Comparison of ENCODE assay signal across 32 mouse cellular contexts in genomic region chr1:161931817-161932216, GRCm38 (mm10). TPM values are rescaled to one million over a fixed set of nuclear protein-coding genes. Genes with fewer than 3 reads are reported as not detected.
DNase-seq lines count a peak whose midpoint lies in the region; ATAC-seq and TF ChIP-seq lines count a peak whose summit lies in the region.
"Had no signal": no experiment of that assay in that cellular context is flagged by ENCODE, and none has a peak within 500 bp of the region (broad histone marks: within the 10 kb centered on the region; RNA-seq: fewer than 3 reads in every experiment).

No protein-coding gene starts in this region.

- H3K27me3 ChIP-seq in forebrain, postnatal 0 days (ENCODE audit: insufficient read depth, low read length): no peaks in the 10 kb centered on the region
- no peaks in the 10 kb centered on the region; the same call in 1 of the 2 replicates for H3K27me3 ChIP-seq in forebrain, embryonic 13.5 days
- H3K27me3 ChIP-seq in neural tube, embryonic 14.5 days (ENCODE audit: control insufficient read depth, insufficient read depth, low read length): no peaks in the 10 kb centered on the region
- H3K27me3 ChIP-seq: embryonic facial prominence, embryonic 13.5 days; forebrain, embryonic 15.5 days had no signal

- no peak overlapping the region for H3K4me3 ChIP-seq in forebrain, postnatal 0 days (ENCODE audit: low read depth, low read length)
- H3K4me3 ChIP-seq in forebrain, embryonic 13.5 days: no peak overlapping the region
- peak overlapping the region; percentile 1; the same call in 1 of the 2 replicates for H3K4me3 ChIP-seq in layer of hippocampus, adult 2 months
- no peak overlapping the region for H3K4me3 ChIP-seq in neural tube, embryonic 14.5 days (ENCODE audit: low read depth, low read length)
- H3K4me3 ChIP-seq: embryonic facial prominence, embryonic 13.5 days; erythroblast, embryonic 14.5 days; forebrain, embryonic 15.5 days; heart, adult 2 months; myocyte had no signal

- ATAC-seq in forebrain, postnatal 0 days: no peak
- ATAC-seq in forebrain, embryonic 13.5 days: no peak
- peak; percentile 68; the same call in 1 of the 2 replicates for ATAC-seq in neural tube, embryonic 14.5 days (ENCODE audit: low read depth)
- ATAC-seq: forebrain, embryonic 15.5 days; inflammation-experienced regulatory T-cells, adult 6 months; liver, postnatal 0 days; lung, postnatal 0 days; midbrain, embryonic 16.5 days had no signal

- H3K9ac ChIP-seq in forebrain, postnatal 0 days: no peak overlapping the region
- H3K9ac ChIP-seq in forebrain, embryonic 13.5 days: no peak overlapping the region
- no peak overlapping the region for H3K9ac ChIP-seq in neural tube, embryonic 14.5 days (replicated peaks; ENCODE audit: low read depth, low read length)
- H3K9ac ChIP-seq: embryonic facial prominence, embryonic 13.5 days; forebrain, embryonic 15.5 days; liver, postnatal 0 days had no signal

- 75% methylated on average over 10 of the region's 10 CpGs for WGBS in forebrain, postnatal 0 days
- WGBS in forebrain, embryonic 13.5 days: 81% methylated on average over 10 of the region's 10 CpGs
- WGBS in neural tube, embryonic 14.5 days: 52% methylated on average over 10 of the region's 10 CpGs

- H3K36me3 ChIP-seq in forebrain, postnatal 0 days (ENCODE audit: insufficient read depth): no peaks in the 10 kb centered on the region
- no peaks in the 10 kb centered on the region for H3K36me3 ChIP-seq in forebrain, embryonic 13.5 days (ENCODE audit: poor library complexity, severe bottlenecking)
- H3K36me3 ChIP-seq in neural tube, embryonic 14.5 days (ENCODE audit: control insufficient read depth, insufficient read depth, low read length): no peaks in the 10 kb centered on the region
- H3K36me3 ChIP-seq: embryonic facial prominence, embryonic 13.5 days; forebrain, embryonic 15.5 days had no signal

- no peak overlapping the region for H3K27ac ChIP-seq in forebrain, postnatal 0 days (ENCODE audit: low read depth, low read length)
- H3K27ac ChIP-seq in forebrain, embryonic 13.5 days: no peak overlapping the region
- H3K27ac ChIP-seq in layer of hippocampus, adult 2 months: no peak overlapping the region
- H3K27ac ChIP-seq in neural tube, embryonic 14.5 days (ENCODE audit: low read depth, low read length): peak overlapping the region; percentile 34; the same call in 1 of the 2 replicates
- H3K27ac ChIP-seq: embryonic facial prominence, embryonic 13.5 days; forebrain, embryonic 15.5 days; heart, adult 2 months; macrophage had no signal

- no peaks in the 10 kb centered on the region for H3K9me3 ChIP-seq in forebrain, postnatal 0 days (ENCODE audit: low read length)
- no peaks in the 10 kb centered on the region for H3K9me3 ChIP-seq in forebrain, embryonic 13.5 days (replicated peaks)
- no peaks in the 10 kb centered on the region for H3K9me3 ChIP-seq in neural tube, embryonic 14.5 days (ENCODE audit: control insufficient read depth, low read length)
- H3K9me3 ChIP-seq: embryonic facial prominence, embryonic 13.5 days; forebrain, embryonic 15.5 days had no signal

- no peaks in the 10 kb centered on the region for H3K4me1 ChIP-seq in forebrain, postnatal 0 days (ENCODE audit: insufficient read depth)
- H3K4me1 ChIP-seq in forebrain, embryonic 13.5 days: no peaks in the 10 kb centered on the region
- H3K4me1 ChIP-seq in neural tube, embryonic 14.5 days (ENCODE audit: control insufficient read depth, insufficient read depth, low read length): 0 out of 2 replicates have a peak, but pooled peaks cover 5% of the 10 kb centered on the region
- H3K4me1 ChIP-seq: forebrain, embryonic 15.5 days had no signal

- H3K4me2 ChIP-seq in forebrain, postnatal 0 days (ENCODE audit: low read depth): no peak overlapping the region
- H3K4me2 ChIP-seq in forebrain, embryonic 13.5 days: no peak overlapping the region
- peak overlapping the region; percentile 14; the same call in 1 of the 2 replicates for H3K4me2 ChIP-seq in neural tube, embryonic 14.5 days (ENCODE audit: low read depth, low read length)
- H3K4me2 ChIP-seq: embryonic facial prominence, embryonic 13.5 days; forebrain, embryonic 15.5 days; liver, embryonic 11.5 days had no signal

- peak; percentile 2 for DNase-seq in forebrain, postnatal 0 days
- DNase-seq in layer of hippocampus, adult 2 months (ENCODE audit: low spot score in 2 of 2): no peak
- DNase-seq in layer of hippocampus, adult 9-10 months (ENCODE audit: low spot score): no peak
- DNase-seq in gonadal fat pad, adult 2 months (ENCODE audit: low read depth): peak; percentile 42
- DNase-seq in kidney, adult 18-20 months: no peak
- DNase-seq: adrenal gland, postnatal 25 days; cerebellum, adult 11-12 months; cerebellum, postnatal 36 days; embryo, embryonic 11 days; gastrocnemius, postnatal 14 days; heart, adult 2 months; kidney, adult 9 months; kidney, postnatal 14 days; left cerebral cortex, postnatal 4 days; liver, postnatal 0 days; thymus, postnatal 25 days had no signal

- no peak for TF ChIP-seq CTCF in forebrain, postnatal 0 days (IDR thresholded peaks at IDR 0.05; ENCODE audit: low read depth)
- TF ChIP-seq CTCF in layer of hippocampus, adult 2 months (conservative IDR thresholded peaks at IDR 0.05): no peak

RNA-seq across cellular contexts. Expression of gene Pigc, which starts 37.2 kb away (rescaled TPM):
- 14.9 and 20.5 TPM in 2 replicates for total RNA-seq in forebrain, postnatal 0 days (2014; rRNA removed)
- 19.8 and 23.9 TPM in 2 replicates for polyA plus RNA-seq in forebrain, postnatal 0 days (2015; fragmentation: Nextera tagmentation; extraction: Ambion mirVana)
- 30.9 and 31.6 TPM in 2 replicates for polyA plus RNA-seq in forebrain, embryonic 13.5 days (2015; fragmentation: Nextera tagmentation; extraction: Ambion mirVana)
- total RNA-seq in layer of hippocampus, adult 2 months (2021): 10 to 100 TPM; 13.3 to 14.5 TPM
- polyA plus RNA-seq in gonadal fat pad, adult 2 months (2012; rRNA removed): 23.7 and 28.0 TPM in 2 replicates
- 32.8 and 35.4 TPM in 2 replicates for polyA plus RNA-seq in neural tube, embryonic 14.5 days (2014; fragmentation: Nextera tagmentation; extraction: Ambion mirVana)

RNA-seq across cellular contexts. Expression of gene 4930558K02Rik, which starts 47.6 kb away (rescaled TPM):
- total RNA-seq in forebrain, postnatal 0 days (2014; rRNA removed): not detected in 2 replicates
- polyA plus RNA-seq in forebrain, postnatal 0 days (2015; fragmentation: Nextera tagmentation; extraction: Ambion mirVana): 0.25 and 0.43 TPM in 2 replicates
- not detected in 2 replicates for polyA plus RNA-seq in forebrain, embryonic 13.5 days (2015; fragmentation: Nextera tagmentation; extraction: Ambion mirVana)
- not detected for total RNA-seq in layer of hippocampus, adult 2 months (2021)
- not detected in 2 replicates for polyA plus RNA-seq in gonadal fat pad, adult 2 months (2012; rRNA removed)
- polyA plus RNA-seq in neural tube, embryonic 14.5 days (2014; fragmentation: Nextera tagmentation; extraction: Ambion mirVana): 0.20 TPM in 1 of 2 replicates, not detected in the other
- total RNA-seq: adrenal gland, postnatal 25 days; ES-E14; gastrocnemius, postnatal 14 days; heart, adult 2 months; heart, postnatal 25 days; layer of hippocampus, adult 8-10 months; left cerebral cortex, postnatal 4 days had no signal
- polyA plus RNA-seq: embryonic facial prominence, embryonic 13.5 days; erythroblast, embryonic 14.5 days; heart, adult 2 months; heart, embryonic 14.5 days; inflammation-experienced regulatory T-cells, adult 6 months; liver, embryonic 11.5 days; liver, postnatal 0 days; lung, postnatal 0 days; macrophage; myocyte; small intestine, adult 2 months had no signal

RNA-seq across cellular contexts. Expression of gene Suco, which starts 55.3 kb away (rescaled TPM):
- 39.6 and 40.9 TPM in 2 replicates for total RNA-seq in forebrain, postnatal 0 days (2014; rRNA removed)
- 17.8 and 18.5 TPM in 2 replicates for polyA plus RNA-seq in forebrain, postnatal 0 days (2015; fragmentation: Nextera tagmentation; extraction: Ambion mirVana)
- polyA plus RNA-seq in forebrain, embryonic 13.5 days (2015; fragmentation: Nextera tagmentation; extraction: Ambion mirVana): 22.2 and 33.2 TPM in 2 replicates
- total RNA-seq in layer of hippocampus, adult 2 months (2021): 10 to 100 TPM; 39.7 to 40.9 TPM
- 11.0 and 16.2 TPM in 2 replicates for polyA plus RNA-seq in gonadal fat pad, adult 2 months (2012; rRNA removed)
- 31.3 and 33.9 TPM in 2 replicates for polyA plus RNA-seq in neural tube, embryonic 14.5 days (2014; fragmentation: Nextera tagmentation; extraction: Ambion mirVana)

Comparison
In these comparisons a context has a peak if more than half of its experiments do, and no peak if none do; other contexts are left out.
1. DNase-seq: peak in forebrain, postnatal 0 days (single experiment) and gonadal fat pad, adult 2 months (single experiment); none in layer of hippocampus, adult 2 months (0 of 2), layer of hippocampus, adult 9-10 months (single experiment) and kidney, adult 18-20 months (single experiment).